Mouse (Mus musculus): ENCODE measurements at regions not wholly inside any gene's neighbourhood (a gene's known extent, or its start where the extent isn't known, plus 50 kb on each side); places are given as distances from the start of the nearest gene placed in this dataset.

GRCm38 (mm10) chr3:35510314-35510713, 243.6 kb upstream of the Atp11b start:
- in situ Hi-C loops (cut with MboI; ENCODE audit: low pct_ligation_motif_present, low pct_unique_long_range_greater_than_20kb, low sequenced_read_pairs) (no loop called here), dilution Hi-C loops (cut with MboI; ENCODE audit: extremely low pct_ligation_motif_present, extremely low pct_unique_long_range_greater_than_20kb, low sequenced_read_pairs) (no loop called here)
- no peaks in the 10 kb centered on the region for H3K79me2 ChIP-seq (replicated peaks; ENCODE audit: control insufficient read depth, extremely low read depth, insufficient read depth, poor library complexity, severe bottlenecking)
- H3K27ac ChIP-seq (ENCODE audit: insufficient read depth, low read depth): no peak overlapping the region
- H3K36me3 ChIP-seq (replicated peaks in 1 of 2; ENCODE audit: control insufficient read depth in 1 of 2, insufficient read depth in 1 of 2, low read length in 1 of 2): no peaks in the 10 kb centered on the region
- no peak for DNase-seq (ENCODE audit: extremely low read depth)
- no peaks in the 10 kb centered on the region for H3K27me3 ChIP-seq (replicated peaks)
- peak overlapping the region; percentile 4; the same call in 1 of the 2 replicates for H3K4me2 ChIP-seq (ENCODE audit: insufficient read depth, low read depth, poor library complexity, severe bottlenecking)
- H3K4me3 ChIP-seq (replicated peaks in 1 of 3; ENCODE audit: low read depth in 2 of 3, low read length in 2 of 3, poor library complexity in 1 of 3): no peak overlapping the region
- TF ChIP-seq JUND (conservative IDR thresholded peaks at IDR 0.05; ENCODE audit: low read depth, low read length): peak; percentile 79
- TF ChIP-seq BHLHE40 (IDR thresholded peaks at IDR 0.05; ENCODE audit: low read depth, low read length): 0 out of 2 replicates have a peak, but pooled peaks have one; percentile 40
- peak; percentile 78 for TF ChIP-seq IRF4 (IDR thresholded peaks at IDR 0.05; ENCODE audit: low read depth, low read length)
- TF ChIP-seq JUN (IDR thresholded peaks at IDR 0.05; ENCODE audit: insufficient read depth, low read depth, low read length): peak; percentile 46; the same call in 1 of the 2 replicates
- no peak for TF ChIP-seq TCF12 (IDR thresholded peaks at IDR 0.05; ENCODE audit: low read depth, low read length)
- peaks cover 7 to 16% of the 10 kb centered on the region in 2 experiments for H3K4me1 ChIP-seq (ENCODE audit: control insufficient read depth in 1 of 2, insufficient read depth in 2 of 2)
- H3K9ac ChIP-seq (ENCODE audit: insufficient read depth, low read depth): no peak overlapping the region
- no peaks in the 10 kb centered on the region for H3K9me3 ChIP-seq (replicated peaks; ENCODE audit: low read length)

- no peak for DNase-seq (ENCODE audit: extremely low read depth)
- no peaks in the 10 kb centered on the region for H3K36me3 ChIP-seq (replicated peaks in 1 of 2; ENCODE audit: control insufficient read depth in 1 of 2, insufficient read depth in 1 of 2, low read length in 1 of 2)
- H3K4me3 ChIP-seq (replicated peaks in 1 of 3; ENCODE audit: low read depth in 2 of 3, low read length in 2 of 3, poor library complexity in 1 of 3): no peak overlapping the region
- H3K4me1 ChIP-seq (ENCODE audit: control insufficient read depth in 1 of 2, insufficient read depth in 2 of 2): peaks cover 0 to under 1% of the 10 kb centered on the region in 2 experiments; a peak in 1 of 4 replicates
- H3K27me3 ChIP-seq (replicated peaks): no peaks in the 10 kb centered on the region
- no peak overlapping the region for H3K4me2 ChIP-seq (ENCODE audit: insufficient read depth, low read depth, poor library complexity, severe bottlenecking)
- no peaks in the 10 kb centered on the region for H3K79me2 ChIP-seq (replicated peaks; ENCODE audit: control insufficient read depth, extremely low read depth, insufficient read depth, poor library complexity, severe bottlenecking)
- H3K9ac ChIP-seq (ENCODE audit: insufficient read depth, low read depth): no peak overlapping the region
- dilution Hi-C loops (cut with MboI; ENCODE audit: extremely low pct_ligation_motif_present, extremely low pct_unique_long_range_greater_than_20kb, low sequenced_read_pairs) (no loop called here), in situ Hi-C loops (cut with MboI; ENCODE audit: low pct_ligation_motif_present, low pct_unique_long_range_greater_than_20kb, low sequenced_read_pairs) (no loop called here)
- H3K9me3 ChIP-seq (replicated peaks; ENCODE audit: low read length): no peaks in the 10 kb centered on the region
- no peak overlapping the region for H3K27ac ChIP-seq (ENCODE audit: insufficient read depth, low read depth)
- TF ChIP-seq KAT2A (IDR thresholded peaks at IDR 0.05; ENCODE audit: insufficient replicate concordance, low read length): no peak
- no peak for TF ChIP-seq ZMIZ1 (IDR thresholded peaks at IDR 0.05; ENCODE audit: low read depth, low read length)
- TF ChIP-seq JUND (conservative IDR thresholded peaks at IDR 0.05; ENCODE audit: low read depth, low read length): no peak
- TF ChIP-seq TCF12 (IDR thresholded peaks at IDR 0.05; ENCODE audit: low read depth, low read length): no peak
These were observed 237.4 kb upstream of the Atp11b start for GRCm38 (mm10) chr3:35516517-35516916.

GRCm38 (mm10) chr3:35520131-35520530, 233.8 kb upstream of the Atp11b start:
- H3K79me2 ChIP-seq (replicated peaks; ENCODE audit: control insufficient read depth, extremely low read depth, insufficient read depth, poor library complexity, severe bottlenecking): no peaks in the 10 kb centered on the region
- no peaks in the 10 kb centered on the region for H3K36me3 ChIP-seq (replicated peaks in 1 of 2; ENCODE audit: control insufficient read depth in 1 of 2, insufficient read depth in 1 of 2, low read length in 1 of 2)
- no peak for TF ChIP-seq ZMIZ1 (IDR thresholded peaks at IDR 0.05; ENCODE audit: low read depth, low read length)
- TF ChIP-seq CTCF (conservative IDR thresholded peaks at IDR 0.05 in 1 of 2, IDR thresholded peaks at IDR 0.05 in 1 of 2; ENCODE audit: low read depth in 2 of 2, low read length in 2 of 2): no peak
- no peak for TF ChIP-seq MAFK (IDR thresholded peaks at IDR 0.05; ENCODE audit: insufficient replicate concordance, low read length)
- no peak for TF ChIP-seq TCF12 (IDR thresholded peaks at IDR 0.05; ENCODE audit: low read depth, low read length)
- TF ChIP-seq IRF4 (IDR thresholded peaks at IDR 0.05; ENCODE audit: low read depth, low read length): no peak
- no peak for TF ChIP-seq BHLHE40 (IDR thresholded peaks at IDR 0.05; ENCODE audit: low read depth, low read length)
- TF ChIP-seq TBP (conservative IDR thresholded peaks at IDR 0.05; ENCODE audit: low read depth, low read length): no peak
- TF ChIP-seq NRF1 (IDR thresholded peaks at IDR 0.05; ENCODE audit: low read depth, low read length): no peak
- TF ChIP-seq EP300 (IDR thresholded peaks at IDR 0.05; ENCODE audit: low read length): no peak
- TF ChIP-seq JUN (IDR thresholded peaks at IDR 0.05; ENCODE audit: insufficient read depth, low read depth, low read length): no peak
- no peak for TF ChIP-seq MYC (IDR thresholded peaks at IDR 0.05; ENCODE audit: low read depth, low read length)
- TF ChIP-seq MEF2A (IDR thresholded peaks at IDR 0.05; ENCODE audit: borderline replicate concordance, low read depth, low read length): no peak
- TF ChIP-seq ZKSCAN1 (IDR thresholded peaks at IDR 0.05; ENCODE audit: borderline replicate concordance, low read depth, low read length): no peak
- no peak for TF ChIP-seq ZNF384 (IDR thresholded peaks at IDR 0.05; ENCODE audit: low read depth, low read length)
- TF ChIP-seq MXI1 (IDR thresholded peaks at IDR 0.05; ENCODE audit: low read depth, low read length): no peak
- no peak for TF ChIP-seq RCOR1 (conservative IDR thresholded peaks at IDR 0.05; ENCODE audit: low read depth, low read length)
- no peak for TF ChIP-seq ZC3H11A (IDR thresholded peaks at IDR 0.05; ENCODE audit: low read depth, low read length)
- no peak for TF ChIP-seq PAX5 (IDR thresholded peaks at IDR 0.05; ENCODE audit: low read length)
- no peak for TF ChIP-seq USF2 (conservative IDR thresholded peaks at IDR 0.05; ENCODE audit: low read depth, low read length)
- no peak for DNase-seq (ENCODE audit: extremely low read depth)
- no peak overlapping the region for H3K9ac ChIP-seq (ENCODE audit: insufficient read depth, low read depth)
- no peak overlapping the region for H3K4me3 ChIP-seq (replicated peaks in 1 of 3; ENCODE audit: low read depth in 2 of 3, low read length in 2 of 3, poor library complexity in 1 of 3)
- dilution Hi-C loops (cut with MboI; ENCODE audit: extremely low pct_ligation_motif_present, extremely low pct_unique_long_range_greater_than_20kb, low sequenced_read_pairs): no loop called here
- H3K27ac ChIP-seq (ENCODE audit: insufficient read depth, low read depth): no peak overlapping the region
- H3K27me3 ChIP-seq (replicated peaks): no peaks in the 10 kb centered on the region
- no peak overlapping the region for H3K4me2 ChIP-seq (ENCODE audit: insufficient read depth, low read depth, poor library complexity, severe bottlenecking)
- no peaks in the 10 kb centered on the region for H3K4me1 ChIP-seq (ENCODE audit: control insufficient read depth in 1 of 2, insufficient read depth in 2 of 2)
- in situ Hi-C loops (cut with MboI; ENCODE audit: low pct_ligation_motif_present, low pct_unique_long_range_greater_than_20kb, low sequenced_read_pairs): no loop called here
- H3K9me3 ChIP-seq (replicated peaks; ENCODE audit: low read length): no peaks in the 10 kb centered on the region

Measured in CH12.LX (cell line).